Mouse (Mus musculus): ENCODE measurements around the gene Sstr5. TPM values are rescaled to one million over a fixed set of nuclear protein-coding genes. Genes with fewer than 3 reads are reported as not detected.

Gene Sstr5
- polyA plus RNA-seq, 1 experiment from 2014 or later = 1.4 TPM

DNA sequence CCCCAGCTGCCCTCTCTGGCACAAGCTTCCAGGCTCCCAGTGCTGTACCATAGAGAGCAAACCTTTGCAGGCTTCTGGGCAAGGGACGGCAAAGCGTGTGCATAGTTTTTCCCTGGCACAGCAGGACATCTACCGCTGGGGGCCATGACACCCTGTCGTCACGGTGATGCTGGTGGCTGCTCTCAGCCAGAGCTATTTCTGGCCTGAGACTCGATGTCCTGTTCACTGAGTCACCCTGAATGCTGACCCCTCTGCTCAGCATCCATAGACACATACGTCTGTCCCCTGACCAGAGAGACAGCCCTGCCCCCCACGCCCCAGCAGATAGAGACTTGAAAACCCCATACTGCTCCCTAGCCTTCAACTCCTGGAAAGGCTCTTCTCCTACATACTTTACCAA is 16.9 kb downstream of the Sstr5 start:
- whole genome bisulfite sequencing = 56% methylated on average over 8 of the region's 8 CpGs
- no peaks in the 10 kb centered on the region for H3K36me3 ChIP-seq (ENCODE audit: control insufficient read depth, insufficient read depth, low read length)
- H3K4me1 ChIP-seq (ENCODE audit: control insufficient read depth, insufficient read depth, low read length) = no peaks in the 10 kb centered on the region
- no peaks in the 10 kb centered on the region for H3K9me3 ChIP-seq (replicated peaks; ENCODE audit: control insufficient read depth, low read length, poor library complexity, severe bottlenecking)
- no peak overlapping the region for H3K4me2 ChIP-seq (ENCODE audit: low read length)
- no peak overlapping the region for H3K9ac ChIP-seq (ENCODE audit: low read depth, low read length)
- peaks cover 5% of the 10 kb centered on the region for H3K27me3 ChIP-seq (ENCODE audit: control insufficient read depth, insufficient read depth, low read depth, low read length)
- no peak overlapping the region for H3K4me3 ChIP-seq (ENCODE audit: low read depth, low read length)
- H3K27ac ChIP-seq (ENCODE audit: low read length) = no peak overlapping the region
- no peak for ATAC-seq

DNA sequence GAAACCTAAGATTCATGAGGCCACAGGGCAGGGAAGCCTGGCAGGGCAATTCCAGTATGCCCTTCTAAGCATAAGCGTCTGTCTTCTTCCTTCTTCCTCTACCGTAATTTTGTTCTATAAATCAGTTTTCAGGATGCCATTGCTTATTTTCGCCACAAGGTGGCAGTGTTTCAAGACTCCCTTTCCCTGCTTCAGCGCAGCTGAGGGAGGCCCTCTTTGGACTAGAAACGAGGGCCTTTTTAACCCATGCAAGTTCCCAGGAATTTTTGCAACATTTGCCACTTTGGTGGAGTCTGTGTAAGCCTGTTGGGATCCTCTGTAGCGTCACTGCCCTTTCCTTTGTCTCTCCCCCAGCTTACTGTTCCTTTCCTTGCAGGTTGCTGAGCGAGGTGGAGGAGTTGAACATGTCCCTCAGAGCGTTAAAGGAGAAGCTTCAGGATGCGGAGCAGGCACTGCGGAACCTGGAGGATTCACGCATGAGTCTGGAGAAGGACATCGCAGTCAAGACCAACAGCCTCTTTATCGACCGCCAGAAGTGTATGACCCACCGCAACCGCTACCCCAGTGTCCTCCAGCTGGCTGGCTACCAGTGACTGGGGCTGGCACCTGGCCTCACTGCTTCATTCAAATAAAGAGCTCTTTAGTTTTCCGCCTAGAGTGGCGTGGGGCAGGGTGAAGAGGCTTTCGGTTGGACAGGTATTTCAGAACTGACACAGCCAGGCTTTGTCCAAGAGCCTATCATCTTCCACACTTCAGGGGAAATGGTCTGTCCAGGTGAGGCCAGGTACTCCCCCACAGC is 20.9 kb downstream of the Sstr5 start:
- 41% methylated on average over 19 of the region's 19 CpGs for WGBS
- H3K4me1 ChIP-seq (ENCODE audit: control insufficient read depth, insufficient read depth, low read length) = peaks cover 8% of the 10 kb centered on the region; the same call in 1 of the 2 replicates
- no peak overlapping the region; the same call in 1 of the 2 replicates for H3K9ac ChIP-seq (ENCODE audit: low read depth, low read length)
- H3K27ac ChIP-seq (ENCODE audit: low read length) = no peak overlapping the region
- no peaks in the 10 kb centered on the region for H3K9me3 ChIP-seq (replicated peaks; ENCODE audit: control insufficient read depth, low read length, poor library complexity, severe bottlenecking)
- no peak overlapping the region for H3K4me3 ChIP-seq (ENCODE audit: low read depth, low read length)
- H3K4me2 ChIP-seq (ENCODE audit: low read length) = no peak overlapping the region
- H3K36me3 ChIP-seq (ENCODE audit: control insufficient read depth, insufficient read depth, low read length) = no peaks in the 10 kb centered on the region
- H3K27me3 ChIP-seq (ENCODE audit: control insufficient read depth, insufficient read depth, low read depth, low read length) = peaks cover 10% of the 10 kb centered on the region
- no peak for ATAC-seq

DNA sequence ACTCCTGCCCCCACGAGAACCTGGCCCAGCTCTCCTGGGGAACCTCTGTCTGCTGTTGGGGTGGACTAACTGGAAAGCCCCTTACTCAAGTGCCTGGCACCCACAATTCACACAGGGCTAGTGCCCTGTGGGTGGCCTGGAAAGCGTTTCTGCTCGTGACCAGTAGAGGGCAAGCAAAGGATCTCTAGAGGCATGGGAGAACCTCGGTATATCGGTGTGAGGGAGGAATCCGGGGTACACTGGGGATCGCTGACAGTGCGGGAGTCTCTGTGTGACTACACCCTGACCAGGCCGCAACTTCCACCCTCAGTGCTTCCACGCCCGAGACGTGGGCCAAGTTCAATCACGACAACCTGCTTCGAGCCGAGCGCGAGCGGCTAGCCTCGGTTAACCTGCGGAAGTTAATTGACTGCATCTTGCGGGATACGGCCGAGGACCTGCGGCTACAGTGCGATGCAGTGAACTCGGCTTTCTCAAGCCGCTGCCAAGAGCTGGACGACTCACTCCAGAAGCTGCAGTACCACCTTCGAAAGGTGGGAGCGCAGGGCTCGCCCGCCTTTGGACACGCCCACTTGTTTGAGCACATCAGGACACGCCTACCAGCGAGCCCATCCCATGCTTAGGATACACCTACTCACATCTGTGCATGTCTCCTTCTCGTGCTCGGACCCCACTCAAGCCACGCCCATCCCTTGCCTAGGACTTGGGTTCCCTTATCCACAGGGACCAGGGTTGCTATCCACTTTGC is 22.6 kb downstream of the Sstr5 start:
- ATAC-seq = peak; percentile 28; the same call in 1 of the 2 replicates
- Histone ChIP-seq H3K9me3 (replicated peaks; ENCODE audit: control insufficient read depth, low read length, poor library complexity, severe bottlenecking) (no peaks in the 10 kb centered on the region), H3K4me3 (ENCODE audit: low read depth, low read length) (peak overlapping the region; percentile 36), H3K4me2 (ENCODE audit: low read length) (peak overlapping the region; percentile 85), H3K36me3 (ENCODE audit: control insufficient read depth, insufficient read depth, low read length) (no peaks in the 10 kb centered on the region), H3K9ac (ENCODE audit: low read depth, low read length) (peak overlapping the region; percentile 51), H3K4me1 (ENCODE audit: control insufficient read depth, insufficient read depth, low read length) (peaks cover 8% of the 10 kb centered on the region; the same call in 1 of the 2 replicates), H3K27ac (ENCODE audit: low read length) (no peak overlapping the region), H3K27me3 (ENCODE audit: control insufficient read depth, insufficient read depth, low read depth, low read length) (peaks cover 10% of the 10 kb centered on the region)
- 2% methylated on average over 38 of the region's 38 CpGs for WGBS

DNA sequence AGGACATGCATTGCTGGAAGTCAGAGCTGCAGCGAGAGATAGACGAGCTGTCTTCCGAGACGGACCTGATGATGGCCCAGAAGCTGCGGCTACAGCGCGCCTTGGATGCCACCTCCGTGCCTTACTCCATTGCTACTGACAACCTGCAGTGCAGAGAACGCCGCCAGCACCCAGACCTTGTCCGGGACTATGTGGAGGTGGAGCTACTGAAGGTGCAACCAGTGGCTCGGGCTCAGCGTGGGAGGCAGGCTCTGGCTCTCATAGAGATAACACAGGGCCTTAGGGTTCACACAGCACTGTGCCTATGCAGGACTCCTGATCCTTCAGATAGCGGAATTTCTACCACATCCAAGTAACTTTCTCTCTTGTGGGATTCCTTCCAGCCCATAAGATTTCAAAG is 25.0 kb downstream of the Sstr5 start:
- peaks cover 10% of the 10 kb centered on the region for H3K27me3 ChIP-seq (ENCODE audit: control insufficient read depth, insufficient read depth, low read depth, low read length)
- H3K9me3 ChIP-seq (replicated peaks; ENCODE audit: control insufficient read depth, low read length, poor library complexity, severe bottlenecking) = no peaks in the 10 kb centered on the region
- H3K27ac ChIP-seq (ENCODE audit: low read length) = no peak overlapping the region
- H3K36me3 ChIP-seq (ENCODE audit: control insufficient read depth, insufficient read depth, low read length) = no peaks in the 10 kb centered on the region
- H3K4me2 ChIP-seq (ENCODE audit: low read length) = peak overlapping the region; percentile 1; the same call in 1 of the 2 replicates
- H3K4me3 ChIP-seq (ENCODE audit: low read depth, low read length) = no peak overlapping the region
- 56% methylated on average over 14 of the region's 14 CpGs for WGBS
- H3K4me1 ChIP-seq (ENCODE audit: control insufficient read depth, insufficient read depth, low read length) = peaks cover 8% of the 10 kb centered on the region; the same call in 1 of the 2 replicates
- ATAC-seq = no peak
- H3K9ac ChIP-seq (ENCODE audit: low read depth, low read length) = no peak overlapping the region

DNA sequence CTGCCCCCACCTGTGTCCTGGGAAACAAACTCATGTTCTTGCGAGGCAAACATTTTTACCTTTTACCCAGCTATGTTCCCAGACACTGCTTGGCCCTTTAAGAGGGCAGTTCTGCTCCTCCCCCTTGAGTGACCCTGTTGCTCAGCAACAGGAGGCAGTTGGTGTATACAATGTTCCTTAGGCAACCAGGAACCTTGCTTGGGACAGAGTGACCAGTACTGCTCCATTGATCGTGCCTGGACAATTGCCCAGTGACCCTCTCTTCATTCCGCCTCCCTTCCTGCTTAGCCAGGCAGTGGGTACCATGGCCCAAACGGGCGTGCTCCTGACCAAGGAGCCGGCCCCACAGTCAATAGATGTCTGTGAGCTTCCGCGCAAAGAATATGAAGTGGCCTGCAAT is 25.7 kb downstream of the Sstr5 start:
- ATAC-seq = no peak

DNA sequence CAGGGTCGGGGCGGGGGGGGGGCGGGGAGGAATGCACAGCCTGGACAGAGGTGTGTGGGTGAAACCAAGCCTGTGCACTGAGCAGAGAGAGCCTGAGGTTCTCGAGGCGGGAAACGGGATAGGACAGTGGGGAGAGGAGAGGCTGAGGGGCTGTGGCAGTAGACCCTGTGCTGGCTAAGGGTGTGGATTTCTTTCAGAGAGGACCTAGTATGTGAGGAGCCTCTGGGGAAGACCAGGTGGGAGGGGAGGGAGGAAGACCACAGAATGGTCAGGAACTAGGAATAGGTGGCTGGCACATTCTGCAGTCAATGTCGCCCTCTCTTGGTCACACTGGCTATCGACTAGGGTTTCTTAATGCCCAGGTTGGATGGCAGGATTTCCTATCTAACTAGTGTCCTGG is 27.3 kb downstream of the Sstr5 start:
- H3K27me3 ChIP-seq (ENCODE audit: control insufficient read depth, insufficient read depth, low read depth, low read length) = peaks cover 1% of the 10 kb centered on the region
- H3K4me2 ChIP-seq (ENCODE audit: low read length) = no peak overlapping the region
- no peaks in the 10 kb centered on the region for H3K9me3 ChIP-seq (replicated peaks; ENCODE audit: control insufficient read depth, low read length, poor library complexity, severe bottlenecking)
- H3K9ac ChIP-seq (ENCODE audit: low read depth, low read length) = peak overlapping the region; percentile 42; the same call in 1 of the 2 replicates
- H3K36me3 ChIP-seq (ENCODE audit: control insufficient read depth, insufficient read depth, low read length) = no peaks in the 10 kb centered on the region
- peak; percentile 52 for ATAC-seq
- no peak overlapping the region for H3K27ac ChIP-seq (ENCODE audit: low read length)
- H3K4me1 ChIP-seq (ENCODE audit: control insufficient read depth, insufficient read depth, low read length) = peaks cover 8% of the 10 kb centered on the region; the same call in 1 of the 2 replicates
- no peak overlapping the region for H3K4me3 ChIP-seq (ENCODE audit: low read depth, low read length)
- whole genome bisulfite sequencing = 37% methylated on average over 8 of the region's 8 CpGs

More for the DNA sequence above, 25.7 kb downstream of the Sstr5 start:
- no peaks in the 10 kb centered on the region for H3K9me3 ChIP-seq (replicated peaks; ENCODE audit: control insufficient read depth, low read length, poor library complexity, severe bottlenecking)
- no peak overlapping the region for H3K27ac ChIP-seq (ENCODE audit: low read length)
- H3K4me3 ChIP-seq (ENCODE audit: low read depth, low read length) = no peak overlapping the region
- H3K36me3 ChIP-seq (ENCODE audit: control insufficient read depth, insufficient read depth, low read length) = no peaks in the 10 kb centered on the region
- H3K27me3 ChIP-seq (ENCODE audit: control insufficient read depth, insufficient read depth, low read depth, low read length) = peaks cover 10% of the 10 kb centered on the region
- peaks cover 8% of the 10 kb centered on the region; the same call in 1 of the 2 replicates for H3K4me1 ChIP-seq (ENCODE audit: control insufficient read depth, insufficient read depth, low read length)
- 44% methylated on average over 8 of the region's 8 CpGs for whole genome bisulfite sequencing
- H3K9ac ChIP-seq (ENCODE audit: low read depth, low read length) = no peak overlapping the region
- H3K4me2 ChIP-seq (ENCODE audit: low read length) = peak overlapping the region; percentile 1; the same call in 1 of the 2 replicates

DNA sequence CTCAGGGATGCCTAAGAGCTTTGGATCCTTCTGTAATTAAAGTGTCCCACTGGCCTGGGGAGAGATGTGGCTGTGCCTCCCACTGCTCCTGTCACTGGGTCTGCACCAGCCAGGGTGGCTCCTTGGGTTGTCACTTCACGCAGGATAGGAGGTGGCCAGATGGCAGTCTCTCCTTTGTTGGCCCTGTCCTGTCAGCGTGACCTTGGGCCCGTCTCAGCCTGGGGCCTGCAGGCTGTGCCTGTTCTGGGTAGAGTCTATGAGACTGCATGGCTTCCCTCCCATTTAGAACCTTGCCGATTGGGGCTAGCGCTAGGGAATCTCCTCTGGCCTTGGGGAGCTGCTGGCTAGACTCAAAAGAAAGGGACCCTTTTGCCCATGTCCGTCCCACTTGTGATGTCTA is 28.8 kb downstream of the Sstr5 start:
- Histone ChIP-seq H3K36me3 (ENCODE audit: control insufficient read depth, insufficient read depth, low read length) (no peaks in the 10 kb centered on the region), H3K9ac (ENCODE audit: low read depth, low read length) (no peak overlapping the region)
- 77% methylated on average over 6 of the region's 6 CpGs for WGBS

DNA sequence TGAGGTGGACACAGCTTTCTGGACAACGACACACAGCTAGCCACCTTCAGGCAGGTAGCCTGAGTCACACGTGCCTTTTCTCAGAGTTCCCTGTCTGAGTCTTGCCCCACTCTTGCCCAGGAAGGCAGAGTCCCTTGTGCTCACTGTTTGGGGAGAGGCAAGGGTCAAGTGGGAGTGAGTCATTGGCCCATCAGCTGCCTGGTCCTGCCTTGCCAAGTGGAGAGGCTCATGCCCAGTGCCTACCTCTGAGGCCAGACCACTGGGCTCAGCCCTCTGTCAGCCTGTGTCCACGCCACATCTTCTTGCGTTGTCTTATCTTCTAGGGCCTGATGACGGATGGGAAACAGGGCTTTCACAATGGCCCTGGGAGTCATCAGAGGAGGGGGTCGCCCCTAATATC is 29.3 kb downstream of the Sstr5 start:
- no peak overlapping the region for H3K4me3 ChIP-seq (ENCODE audit: low read depth, low read length)
- whole genome bisulfite sequencing = 83% methylated on average over 6 of the region's 6 CpGs

More for the DNA sequence above, 28.8 kb downstream of the Sstr5 start:
- H3K27me3 ChIP-seq (ENCODE audit: control insufficient read depth, insufficient read depth, low read depth, low read length) = no peaks in the 10 kb centered on the region; the same call in 1 of the 2 replicates
- no peak overlapping the region for H3K4me2 ChIP-seq (ENCODE audit: low read length)
- H3K27ac ChIP-seq (ENCODE audit: low read length) = no peak overlapping the region
- no peaks in the 10 kb centered on the region; the same call in 1 of the 2 replicates for H3K4me1 ChIP-seq (ENCODE audit: control insufficient read depth, insufficient read depth, low read length)
- no peak for ATAC-seq
- no peak overlapping the region for H3K4me3 ChIP-seq (ENCODE audit: low read depth, low read length)
- no peaks in the 10 kb centered on the region for H3K9me3 ChIP-seq (replicated peaks; ENCODE audit: control insufficient read depth, low read length, poor library complexity, severe bottlenecking)

More for the DNA sequence above, 29.3 kb downstream of the Sstr5 start:
- Histone ChIP-seq H3K9me3 (replicated peaks; ENCODE audit: control insufficient read depth, low read length, poor library complexity, severe bottlenecking) (no peaks in the 10 kb centered on the region), H3K36me3 (ENCODE audit: control insufficient read depth, insufficient read depth, low read length) (no peaks in the 10 kb centered on the region), H3K4me2 (ENCODE audit: low read length) (no peak overlapping the region), H3K9ac (ENCODE audit: low read depth, low read length) (no peak overlapping the region), H3K4me1 (ENCODE audit: control insufficient read depth, insufficient read depth, low read length) (peaks cover under 1% of the 10 kb centered on the region; the same call in 1 of the 2 replicates), H3K27ac (ENCODE audit: low read length) (no peak overlapping the region), H3K27me3 (ENCODE audit: control insufficient read depth, insufficient read depth, low read depth, low read length) (no peaks in the 10 kb centered on the region; the same call in 1 of the 2 replicates)
- ATAC-seq = no peak

All from midbrain, embryonic 16.5 days (tissue).